Mouse (Mus musculus) kidney, embryonic 14.5 days (tissue): Measurements from ENCODE around the gene Vps16. TPM values are rescaled to one million over a fixed set of nuclear protein-coding genes. Genes with fewer than 3 reads are reported as not detected.

ENCODE experiments used
- ATAC-seq: fragments of 200-750 bp; cut with Nextera tagmentation; 2 replicates; pipeline ENCODE4 v1.8.0; 2017; ENCODE audit warnings: moderate number of reproducible peaks, mild to moderate bottlenecking, moderate TSS enrichment, moderate library complexity; ENCODE audit not compliant: low FRiP score, low TSS enrichment
- H3K27ac ChIP-seq: fragments of 300-500 bp; sonication (generic); 2 replicates; pipeline ENCODE4 v1.5.1; 2014; ENCODE audit warnings: low read depth, mild to moderate bottlenecking, low read length, moderate library complexity, mixed read lengths
- H3K27me3 ChIP-seq: fragments of 300-500 bp; sonication (generic); 2 replicates; pipeline ENCODE4 v1.6.1; 2014; ENCODE audit warnings: mild to moderate bottlenecking, low read length; ENCODE audit not compliant: control insufficient read depth, insufficient read depth
- H3K36me3 ChIP-seq: fragments of 300-500 bp; sonication (generic); 2 replicates; pipeline ENCODE4 v1.6.1; 2014; ENCODE audit warnings: low read length, mixed read lengths; ENCODE audit not compliant: control insufficient read depth, insufficient read depth
- H3K4me1 ChIP-seq: fragments of 300-500 bp; sonication (generic); 2 replicates; pipeline ENCODE4 v1.6.1; 2014; ENCODE audit warnings: low read length, mixed read lengths; ENCODE audit not compliant: control insufficient read depth, insufficient read depth
- H3K4me2 ChIP-seq: fragments of 300-500 bp; sonication (generic); replicated peaks from 2 replicates; pipeline ENCODE4 v1.6.1; 2014; ENCODE audit warnings: low read depth, mild to moderate bottlenecking, low read length
- H3K4me3 ChIP-seq: fragments of 300-500 bp; sonication (generic); 2 replicates; pipeline ENCODE4 v1.5.1; 2014; ENCODE audit warnings: mild to moderate bottlenecking, low read length
- H3K9ac ChIP-seq: fragments of 300-500 bp; sonication (generic); 2 replicates; pipeline ENCODE4 v1.6.1; 2014; ENCODE audit warnings: low read depth, mild to moderate bottlenecking, low read length, moderate library complexity
- H3K9me3 ChIP-seq: fragments of 300-500 bp; sonication (generic); 2 replicates; pipeline ENCODE4 v1.6.1; 2016; ENCODE audit warnings: low read length; ENCODE audit not compliant: control insufficient read depth
- WGBS: fragments of 180-500 bp; shearing (Covaris S2); extraction: QIAGEN DNeasy Blood & Tissue Kit; methylation state at CpG from one replicate; pipeline ENCODE4 v1.1.7; 2014; 5-methylcytosine and 5-hydroxymethylcytosine counted together
- polyA plus RNA-seq: library from polyadenylated mRNA; unstranded; fragments of >200 nt; fragmentation: Nextera tagmentation; extraction: Ambion mirVana; gene quantifications from 2 replicates; pipeline ENCODE4 v1.2.1, GENCODE M21; 2014

The Vps16 gene
- polyA plus RNA-seq, 1 experiment from 2014 or later = 79.2 TPM

DNA sequence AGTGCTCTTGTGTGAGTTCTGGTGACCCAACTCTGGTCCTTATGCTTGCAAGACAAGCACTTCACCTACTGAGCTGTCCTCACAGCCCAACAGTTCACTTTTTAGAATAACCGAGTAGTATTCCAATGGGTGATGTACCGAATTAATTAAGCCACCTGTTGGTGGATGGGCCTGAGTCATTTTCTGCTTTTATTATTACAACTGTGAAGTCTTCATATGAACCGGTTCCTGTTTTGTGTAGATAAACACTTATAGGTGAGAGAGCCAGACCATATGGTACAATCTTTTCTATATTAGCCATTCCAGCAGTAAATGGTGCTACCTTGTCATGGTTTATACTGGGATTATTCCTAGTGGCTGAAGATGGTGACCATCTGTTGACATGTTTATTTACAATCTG is 11.4 kb upstream of the Vps16 start:
- no peak overlapping the region for H3K4me3 ChIP-seq
- no peak for ATAC-seq
- H3K4me2 ChIP-seq = no peak overlapping the region
- no peak overlapping the region for H3K9ac ChIP-seq
- H3K4me1 ChIP-seq = peaks cover 9% of the 10 kb centered on the region; the same call in 1 of the 2 replicates
- no peaks in the 10 kb centered on the region for H3K9me3 ChIP-seq
- 83% methylated on average over 3 of the region's 3 CpGs for WGBS
- no peak overlapping the region for H3K27ac ChIP-seq
- no peaks in the 10 kb centered on the region for H3K27me3 ChIP-seq
- H3K36me3 ChIP-seq = no peaks in the 10 kb centered on the region

DNA sequence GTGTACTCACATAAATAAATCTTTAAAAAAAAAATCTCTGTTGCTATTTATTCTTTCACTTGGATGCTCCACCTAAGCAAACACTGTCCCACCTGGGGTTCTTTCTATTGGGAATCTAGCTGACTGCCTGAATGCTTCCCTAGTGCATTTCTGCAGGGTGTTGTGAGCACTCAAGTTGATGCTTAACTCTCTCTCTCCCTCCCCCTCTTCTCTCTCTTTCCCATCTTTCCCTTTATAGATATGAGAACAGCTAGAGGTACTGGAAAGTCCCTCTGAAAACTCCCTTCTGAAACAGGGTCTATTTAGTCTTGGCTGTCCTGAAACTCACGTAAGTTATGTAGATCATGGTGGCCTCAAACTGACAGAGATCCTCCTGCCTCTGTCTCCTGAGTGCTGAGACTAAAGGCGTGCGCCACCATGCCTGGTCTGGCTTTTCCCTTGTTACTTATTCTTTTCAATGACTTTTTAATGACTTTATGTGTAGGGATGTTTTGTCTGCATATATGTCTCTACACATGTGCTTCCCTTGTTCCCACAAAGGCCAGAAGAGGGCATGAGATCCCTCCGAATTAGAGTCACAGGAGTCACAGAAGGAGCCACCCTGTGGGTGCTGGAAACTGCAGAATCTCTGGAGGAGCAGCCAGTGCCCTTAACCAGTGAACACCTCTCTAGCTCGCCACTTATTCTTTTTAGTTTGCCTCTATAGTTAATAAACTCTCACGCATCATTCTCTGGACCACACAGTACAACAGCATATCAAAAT is 9.9 kb upstream of the Vps16 start:
- Histone ChIP-seq H3K4me3 (no peak overlapping the region), H3K4me2 (no peak overlapping the region), H3K27me3 (no peaks in the 10 kb centered on the region), H3K4me1 (no peaks in the 10 kb centered on the region), H3K36me3 (peaks cover 7% of the 10 kb centered on the region; the same call in 1 of the 2 replicates), H3K27ac (no peak overlapping the region), H3K9ac (no peak overlapping the region), H3K9me3 (no peaks in the 10 kb centered on the region)
- ATAC-seq = no peak
- WGBS = 78% methylated on average over 6 of the region's 6 CpGs

DNA sequence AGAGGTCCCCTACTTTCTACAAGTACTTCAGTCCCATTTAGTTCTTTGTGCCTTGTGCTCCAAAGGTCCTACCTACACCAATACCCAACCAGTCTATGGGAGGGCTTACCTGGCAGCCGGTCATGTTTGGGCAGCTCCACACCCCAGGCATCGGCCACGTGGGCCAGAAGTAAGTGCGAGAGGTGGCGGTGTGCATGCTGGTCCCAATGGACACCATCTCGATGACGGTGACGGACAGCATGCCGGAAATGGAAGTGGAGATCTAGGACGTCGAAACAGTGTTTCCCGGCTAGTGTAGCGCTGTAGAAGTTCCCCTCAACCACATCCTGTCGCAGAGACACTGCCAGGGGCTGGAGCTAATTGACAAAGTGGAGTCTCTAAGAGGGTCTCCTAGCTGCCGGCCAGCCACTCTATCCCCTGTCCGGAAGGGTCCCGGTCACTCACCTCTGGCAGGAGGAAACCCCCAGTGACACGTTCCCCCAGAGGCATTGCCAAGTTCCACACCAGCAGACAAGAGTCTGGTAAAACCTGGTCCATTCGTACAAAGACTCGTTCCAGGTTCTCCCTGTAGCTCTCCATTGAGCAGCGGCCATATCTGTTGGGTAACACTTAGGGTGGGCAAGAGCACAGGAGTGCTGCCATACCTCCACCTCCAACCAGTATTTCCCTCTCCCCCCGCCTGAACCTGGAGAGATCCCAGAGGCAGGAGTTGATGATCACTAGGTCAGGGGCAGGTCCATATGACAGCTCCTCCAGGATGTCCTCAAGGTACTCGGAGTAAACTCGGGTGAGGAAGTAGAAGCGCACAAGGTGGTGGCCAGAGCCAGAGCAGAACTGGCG is 2.1 kb upstream of the Vps16 start:
- Histone ChIP-seq H3K9ac (no peak overlapping the region), H3K36me3 (peaks cover 19% of the 10 kb centered on the region; the same call in 1 of the 2 replicates), H3K27me3 (no peaks in the 10 kb centered on the region), H3K27ac (no peak overlapping the region), H3K4me2 (no peak overlapping the region), H3K4me1 (peaks cover 16% of the 10 kb centered on the region; the same call in 1 of the 2 replicates), H3K9me3 (no peaks in the 10 kb centered on the region), H3K4me3 (no peak overlapping the region)
- 96% methylated on average over 26 of the region's 26 CpGs for WGBS
- ATAC-seq = no peak

DNA sequence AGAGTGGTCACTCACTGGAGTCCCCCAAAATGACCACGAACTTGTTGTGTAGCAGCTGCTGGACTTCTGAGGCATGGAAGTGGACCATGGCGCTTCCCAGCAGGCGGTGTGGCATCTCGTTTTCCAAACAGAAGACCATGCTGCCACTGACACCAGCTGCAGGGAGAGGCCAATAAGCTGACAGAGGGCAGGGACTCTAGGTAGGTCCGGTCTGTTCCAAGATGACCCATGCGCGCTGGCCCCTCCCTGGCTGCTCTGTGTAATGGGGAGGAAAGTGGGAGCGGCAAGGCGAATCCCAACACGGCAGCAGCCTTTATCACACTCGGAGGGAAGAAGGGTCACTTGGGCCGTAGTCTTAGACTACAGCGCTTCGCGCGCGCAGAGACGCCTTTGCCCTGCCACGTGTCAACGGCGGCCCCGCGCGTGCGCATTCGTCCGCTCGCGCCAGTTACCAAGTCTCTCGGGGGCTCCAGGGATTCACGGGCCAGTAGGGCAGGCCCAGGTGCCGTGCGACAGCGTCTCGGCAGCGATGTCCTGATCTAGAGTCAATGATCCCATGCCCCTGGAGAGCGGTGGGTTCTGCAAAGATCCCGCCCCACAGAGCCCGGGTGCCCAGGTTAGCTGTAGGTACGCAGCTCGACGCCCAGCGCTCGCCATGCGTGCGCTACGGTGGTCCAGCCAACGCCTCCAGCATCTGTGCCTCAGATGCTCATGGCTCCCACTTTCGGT is 578 bp upstream of the Vps16 start:
- Histone ChIP-seq H3K9ac (peak overlapping the region; percentile 80), H3K4me1 (peaks cover 16% of the 10 kb centered on the region; the same call in 1 of the 2 replicates), H3K4me3 (peak overlapping the region; percentile 94), H3K27ac (peak overlapping the region; percentile 88), H3K36me3 (peaks cover 19% of the 10 kb centered on the region; the same call in 1 of the 2 replicates), H3K4me2 (peak overlapping the region; percentile 90), H3K9me3 (no peaks in the 10 kb centered on the region), H3K27me3 (no peaks in the 10 kb centered on the region)
- 12% methylated on average over 49 of the region's 49 CpGs for WGBS
- peak; percentile 73 for ATAC-seq

DNA sequence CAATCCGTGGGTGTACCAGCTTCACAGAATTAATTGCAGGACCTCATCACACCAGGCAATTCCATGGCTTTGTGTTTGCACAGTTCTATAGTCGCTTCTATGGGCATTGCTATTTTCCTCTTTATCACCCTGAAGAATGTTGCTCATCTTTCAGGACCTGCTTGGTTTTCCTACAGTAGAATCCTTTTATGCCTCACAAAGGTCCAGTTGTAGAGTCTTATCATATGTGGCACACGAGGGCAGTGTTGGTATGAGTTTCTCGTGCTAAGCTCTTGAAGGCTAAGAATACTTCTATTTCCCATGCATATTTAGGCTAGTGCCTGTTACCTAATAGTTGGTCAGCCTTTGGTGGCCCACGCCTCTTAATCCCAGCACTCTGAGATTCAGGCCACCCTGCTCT is 973 bp downstream of the Vps16 start:
- Histone ChIP-seq H3K9me3 (no peaks in the 10 kb centered on the region), H3K4me3 (peak overlapping the region; percentile 94), H3K4me1 (peaks cover 17% of the 10 kb centered on the region; the same call in 1 of the 2 replicates), H3K9ac (peak overlapping the region; percentile 80; the same call in 1 of the 2 replicates), H3K4me2 (peak overlapping the region; percentile 90), H3K27me3 (no peaks in the 10 kb centered on the region), H3K36me3 (peaks cover 10% of the 10 kb centered on the region; the same call in 1 of the 2 replicates), H3K27ac (no peak overlapping the region)
- WGBS = 47% methylated on average over 5 of the region's 5 CpGs
- no peak for ATAC-seq

DNA sequence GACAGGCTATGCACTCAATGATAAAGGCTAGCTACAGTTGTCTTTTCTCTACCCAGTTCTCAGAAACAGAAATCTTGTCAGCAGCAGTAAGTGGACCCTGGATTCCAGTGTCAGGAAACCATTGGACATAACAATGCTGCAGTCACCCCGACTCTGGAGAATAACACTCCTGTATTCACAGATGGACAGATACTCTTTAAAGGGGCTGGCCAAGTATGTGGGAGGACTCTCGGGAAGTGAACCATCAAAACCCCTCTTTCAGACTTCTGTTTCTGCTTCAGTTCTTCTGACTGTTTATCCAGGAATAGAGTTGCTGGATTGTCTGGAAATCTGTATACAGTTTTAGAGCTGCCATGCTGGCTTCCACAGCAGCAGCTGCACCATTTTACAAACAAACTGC is 5.7 kb downstream of the Vps16 start:
- Histone ChIP-seq H3K9ac (no peak overlapping the region), H3K4me2 (no peak overlapping the region), H3K9me3 (no peaks in the 10 kb centered on the region), H3K27me3 (no peaks in the 10 kb centered on the region), H3K36me3 (peaks cover 9% of the 10 kb centered on the region), H3K4me3 (no peak overlapping the region), H3K4me1 (peaks cover 11% of the 10 kb centered on the region; the same call in 1 of the 2 replicates), H3K27ac (peak overlapping the region; percentile 57)
- ATAC-seq = peak; percentile 60; the same call in 1 of the 2 replicates
- 24% methylated on average over 2 of the region's 2 CpGs for WGBS

DNA sequence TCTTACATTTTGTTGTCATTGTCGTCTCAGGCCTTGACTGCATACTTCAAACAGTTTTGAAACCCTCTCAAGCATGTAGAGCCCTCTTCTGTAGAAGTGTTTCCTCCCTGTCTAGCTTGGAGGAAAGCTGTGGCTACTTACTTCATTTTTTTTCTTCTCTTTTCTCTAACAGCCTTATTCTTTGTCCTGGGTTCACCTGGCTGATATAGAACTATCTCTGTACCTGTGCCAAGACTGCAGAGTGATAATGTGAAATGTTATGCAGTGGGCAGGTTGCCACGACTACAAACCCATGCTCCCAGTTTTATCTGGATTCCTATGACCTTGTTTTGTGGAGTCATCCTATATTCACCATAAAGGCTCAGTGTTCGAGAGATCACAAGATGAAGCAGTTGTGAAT is 6.3 kb downstream of the Vps16 start:
- peak overlapping the region; percentile 57; the same call in 1 of the 2 replicates for H3K27ac ChIP-seq
- no peak overlapping the region for H3K4me2 ChIP-seq
- H3K4me1 ChIP-seq = 0 out of 2 replicates have a peak, but pooled peaks cover 6% of the 10 kb centered on the region
- H3K4me3 ChIP-seq = no peak overlapping the region
- H3K27me3 ChIP-seq = no peaks in the 10 kb centered on the region
- 65% methylated on average over 3 of the region's 3 CpGs for WGBS
- no peak for ATAC-seq
- H3K9me3 ChIP-seq = no peaks in the 10 kb centered on the region
- peaks cover 9% of the 10 kb centered on the region for H3K36me3 ChIP-seq
- no peak overlapping the region for H3K9ac ChIP-seq

DNA sequence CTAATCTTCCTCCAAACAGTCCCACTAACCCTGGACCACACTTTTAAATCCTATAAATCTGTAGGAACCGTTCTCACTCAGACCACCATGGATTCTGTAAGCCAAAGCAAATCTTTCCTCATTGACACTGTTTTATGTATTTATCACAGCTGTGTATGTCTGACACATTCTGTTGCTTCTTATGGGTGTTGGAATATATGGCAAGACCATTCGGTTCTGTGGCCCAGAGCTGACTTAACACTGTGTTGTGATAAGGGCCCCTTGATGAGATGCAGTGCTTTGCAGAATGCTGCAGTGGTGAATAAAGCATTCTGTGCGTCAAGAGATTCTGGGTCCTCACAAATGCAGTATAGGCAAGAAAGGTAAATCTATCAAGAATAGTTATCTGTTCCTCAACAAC is 8.0 kb downstream of the Vps16 start:
- Histone ChIP-seq H3K4me3 (no peak overlapping the region), H3K9ac (no peak overlapping the region), H3K27ac (no peak overlapping the region), H3K4me1 (0 out of 2 replicates have a peak, but pooled peaks cover 6% of the 10 kb centered on the region), H3K27me3 (no peaks in the 10 kb centered on the region), H3K36me3 (peaks cover 11% of the 10 kb centered on the region), H3K9me3 (no peaks in the 10 kb centered on the region), H3K4me2 (no peak overlapping the region)
- ATAC-seq = no peak
- WGBS = 86% methylated on average over 3 of the region's 3 CpGs
